Mouse (Mus musculus) cerebellum, adult 9-11 months (tissue): ENCODE measurements around the gene Ifna4.
A peak's percentile ranks its signal among the peaks of the same experiment; 100 is the strongest.

Experiments
- DNase-seq: peaks from one replicate; pipeline ENCODE4 v3.0.0; 2022

Gene Ifna4

DNA sequence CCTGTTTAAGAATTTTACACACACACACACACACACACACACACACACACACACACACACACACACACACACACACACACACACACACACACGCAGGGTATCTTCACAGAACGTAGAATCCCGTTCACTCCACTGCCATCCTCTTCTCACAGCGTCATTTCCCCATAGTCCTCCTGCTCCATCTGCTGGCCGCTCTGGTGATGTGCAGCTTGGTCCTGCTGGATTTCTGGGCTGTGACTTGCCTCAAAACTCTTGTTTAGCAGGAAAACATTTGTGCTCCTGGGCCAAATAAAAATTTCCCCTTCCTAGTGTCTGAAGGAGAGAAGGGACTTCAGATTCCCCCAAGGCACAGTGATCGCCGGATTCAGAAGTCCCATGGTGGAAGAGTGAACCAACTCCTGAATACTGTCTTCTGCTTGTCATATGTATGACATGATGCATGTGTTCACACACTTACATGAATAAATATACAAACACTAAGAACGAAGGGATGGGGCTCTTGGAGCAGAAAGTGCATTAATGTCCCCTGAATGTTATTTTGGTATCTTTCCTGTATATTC, 25.8 kb downstream of the Ifna4 start:
- DNase-seq = peak; percentile 47

DNA sequence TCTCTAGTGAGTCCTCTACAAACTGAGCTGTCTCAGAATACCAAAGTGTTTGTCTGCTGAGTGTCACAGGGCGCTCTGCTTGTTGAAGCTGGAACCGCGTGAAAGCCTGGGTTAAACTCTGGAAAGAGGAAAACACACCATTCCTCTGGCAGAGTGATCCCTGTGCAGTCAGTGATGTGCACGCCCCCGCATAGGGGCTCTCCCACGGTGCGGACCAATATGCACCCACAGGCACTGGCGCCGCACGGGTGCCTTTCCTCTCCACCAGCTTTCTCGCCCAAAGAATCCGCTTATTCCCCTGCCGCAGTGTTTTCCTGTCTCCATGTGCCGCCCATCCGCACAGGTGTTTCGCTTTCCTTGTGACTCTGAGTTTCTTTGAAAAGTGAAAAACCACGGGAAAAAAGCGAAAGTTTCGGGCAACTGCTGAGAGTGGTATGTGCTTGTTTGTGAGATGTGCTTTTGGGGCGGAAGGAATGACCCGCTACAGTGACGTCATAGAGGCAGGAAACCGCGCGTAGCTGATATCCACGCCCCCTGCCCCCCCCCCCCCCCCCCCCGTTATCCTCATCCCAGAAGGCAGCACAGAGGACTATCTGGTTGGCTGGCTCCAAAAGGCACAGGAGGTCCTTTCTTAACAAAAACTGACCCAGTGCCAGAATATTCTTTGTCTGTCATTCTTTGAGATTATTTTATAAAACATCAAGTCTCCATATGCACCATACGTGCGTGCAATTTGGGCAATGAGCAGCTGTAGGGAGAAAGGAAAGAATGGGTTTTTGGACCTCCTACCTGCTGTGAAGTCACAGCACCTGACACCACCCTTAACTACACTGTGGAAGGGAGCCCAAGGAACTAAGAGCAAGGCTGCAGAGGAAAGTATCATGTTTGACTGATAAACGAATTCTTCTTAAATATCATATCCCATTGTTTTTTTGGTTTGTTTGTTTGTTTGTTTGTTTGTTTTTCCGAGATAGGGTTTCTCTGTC, 26.6 kb downstream of the Ifna4 start:
- DNase-seq = no peak

DNA sequence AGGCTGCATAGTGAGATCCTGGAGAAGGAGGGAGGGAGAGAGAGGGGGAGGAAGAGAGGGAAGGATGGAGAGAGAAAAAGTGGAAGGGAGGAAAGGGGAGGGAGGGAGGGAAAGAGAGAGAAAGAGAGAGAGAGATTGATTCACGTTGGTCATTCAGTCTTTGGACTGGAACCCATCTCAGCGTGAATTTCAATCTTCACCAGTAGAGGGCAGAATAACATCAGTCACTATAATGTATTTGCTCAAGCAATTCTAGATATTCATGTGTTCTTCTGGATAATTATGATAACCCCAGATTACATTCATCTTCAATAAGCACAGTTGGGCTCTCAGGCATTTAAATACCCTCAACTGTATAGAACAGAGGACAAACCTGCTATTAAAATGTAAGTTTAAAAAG, 31.0 kb downstream of the Ifna4 start:
- DNase-seq = no peak

DNA sequence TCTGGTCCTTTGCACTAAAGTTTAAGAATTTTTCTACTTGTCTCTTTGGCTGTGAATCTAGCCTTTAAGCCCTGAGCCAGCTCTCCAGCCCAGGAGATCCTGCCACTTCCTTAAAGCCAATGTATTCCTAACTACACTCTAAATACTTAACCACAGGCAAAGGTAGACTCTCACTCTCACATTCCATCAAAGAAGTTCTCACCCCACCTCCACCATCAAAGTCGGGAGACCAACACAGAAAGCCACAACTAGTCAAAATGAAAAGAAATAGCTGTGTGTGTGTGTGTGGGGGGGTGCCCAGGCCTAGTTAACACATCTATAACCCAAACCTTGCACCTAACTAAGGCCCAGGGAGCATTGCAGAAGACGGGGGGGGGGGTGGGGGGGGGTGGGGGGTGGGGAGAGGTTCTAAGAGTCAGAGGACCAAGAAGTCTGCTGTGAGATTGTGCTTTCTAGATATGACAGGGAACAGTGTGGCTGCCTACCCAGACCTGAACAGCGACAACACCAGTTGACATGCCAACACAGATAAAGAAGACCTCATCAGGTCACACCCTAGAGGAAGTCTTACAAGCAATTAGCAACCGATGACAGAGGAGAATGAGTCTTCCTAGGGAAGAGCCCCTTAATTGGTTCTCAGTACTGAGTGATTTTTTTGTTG, 33.9 kb downstream of the Ifna4 start:
- no peak for DNase-seq

DNA sequence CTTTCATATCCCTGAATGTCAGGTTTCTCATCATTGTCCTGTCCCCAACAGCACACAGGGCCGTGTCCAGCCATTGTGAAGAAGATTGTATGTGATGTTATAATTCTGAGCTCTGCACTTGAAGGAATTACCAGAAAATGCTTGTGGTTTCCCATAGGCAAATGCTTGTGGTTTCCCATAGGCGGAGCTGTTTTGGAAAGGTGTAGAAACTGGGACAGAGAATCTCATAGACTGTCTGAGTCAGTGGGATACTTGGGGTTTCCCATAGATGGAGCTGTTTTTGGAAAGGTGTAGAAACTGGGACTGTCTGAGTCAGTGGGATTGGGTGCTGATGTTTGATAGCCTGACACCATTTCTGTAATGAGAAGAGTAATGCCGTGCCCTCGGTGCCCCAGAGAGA, 34.9 kb downstream of the Ifna4 start:
- no peak for DNase-seq

DNA sequence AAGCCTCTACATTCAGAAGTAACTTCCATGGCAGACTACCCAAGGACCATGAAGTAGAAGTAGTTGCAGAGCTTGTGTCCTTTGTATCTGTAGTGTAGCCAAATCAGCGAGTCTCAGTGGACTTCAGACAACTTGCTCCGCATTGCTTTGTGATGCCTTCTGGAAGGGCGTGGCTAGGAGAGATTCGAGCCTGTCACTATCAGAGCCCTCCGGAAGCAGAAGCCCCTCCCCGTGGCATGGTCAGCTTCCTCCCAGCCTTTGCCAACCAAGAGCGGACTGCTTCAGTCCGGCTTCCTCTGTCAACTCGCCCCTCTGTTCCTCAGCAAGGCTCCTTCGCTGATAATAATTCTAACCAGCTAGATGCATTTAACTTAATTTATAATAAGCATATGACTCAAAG, 36.6 kb downstream of the Ifna4 start:
- DNase-seq = no peak

DNA sequence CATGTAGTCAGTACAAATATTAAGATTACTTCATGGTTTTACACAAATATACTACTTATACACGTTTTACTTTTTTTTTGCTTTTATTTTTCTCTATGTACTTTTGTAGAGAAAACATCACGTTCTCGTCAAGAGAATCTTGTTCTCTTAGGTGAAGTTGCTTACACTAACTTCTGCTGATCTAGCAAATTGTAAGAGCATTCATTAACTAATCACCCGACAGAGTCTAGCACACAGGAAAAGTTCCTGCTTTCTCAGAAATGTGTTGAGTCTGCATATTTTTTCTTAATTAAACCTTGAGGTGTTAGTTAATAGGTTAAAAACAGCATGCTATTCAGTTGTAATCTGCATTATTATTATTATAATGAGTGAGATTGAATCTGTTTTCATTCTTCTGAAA, 37.1 kb downstream of the Ifna4 start:
- no peak for DNase-seq

DNA sequence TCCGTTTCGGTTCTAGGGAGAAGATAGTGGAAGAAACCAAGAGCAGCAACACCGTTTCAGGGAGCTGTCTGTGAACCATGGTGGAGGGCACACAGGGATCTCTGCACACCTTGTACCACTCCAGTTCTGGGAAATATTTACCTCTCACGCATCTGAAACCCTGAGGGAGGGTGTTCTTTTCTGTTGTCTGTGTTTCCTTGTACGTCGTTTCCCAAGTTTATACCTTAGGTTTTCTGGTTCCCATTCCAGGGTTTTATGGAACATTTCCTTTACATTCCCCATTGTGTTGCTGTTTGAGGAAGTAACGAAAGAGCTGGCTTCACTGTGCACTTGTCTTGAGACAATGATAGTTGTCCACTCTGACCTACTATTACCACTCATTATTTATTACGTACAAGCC, 38.4 kb downstream of the Ifna4 start, which contains the start of gene Ifne:
Gene Ifne (minus strand): TSS at position 101 of the 400 bp plus-strand sequence.
- no peak for DNase-seq

DNA sequence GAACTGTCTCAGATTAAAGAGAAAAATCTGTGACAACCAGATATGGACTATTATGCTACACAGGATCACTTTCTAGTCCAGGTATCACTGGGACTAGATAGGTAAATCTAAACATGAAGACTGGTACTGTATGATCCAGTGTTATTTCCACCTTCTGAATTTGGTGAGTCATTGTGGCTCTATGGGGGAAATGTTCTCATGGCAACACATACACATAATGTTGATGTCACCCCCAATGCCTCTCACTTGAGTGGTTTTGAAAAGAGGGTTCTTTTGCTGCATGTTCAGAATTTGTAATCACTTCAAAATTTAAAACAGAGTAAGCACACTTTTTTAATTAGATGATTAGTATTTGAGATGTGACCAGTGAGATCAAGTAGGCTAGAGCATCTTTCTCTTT, 46.6 kb downstream of the Ifna4 start:
- no peak for DNase-seq
